Mouse (Mus musculus): Measurements from ENCODE around the gene Hist1h4f. TPM values are rescaled to one million over a fixed set of nuclear protein-coding genes. Genes with fewer than 3 reads are reported as not detected.
"Not testable (repeated sequence)": the region's sequence is repeated elsewhere in the genome, so short reads cannot be mapped to it uniquely, and the experiment has no call there.

The Hist1h4f gene
- polyA plus RNA-seq, 1 experiment from 2014 or later = 1.3 TPM

DNA sequence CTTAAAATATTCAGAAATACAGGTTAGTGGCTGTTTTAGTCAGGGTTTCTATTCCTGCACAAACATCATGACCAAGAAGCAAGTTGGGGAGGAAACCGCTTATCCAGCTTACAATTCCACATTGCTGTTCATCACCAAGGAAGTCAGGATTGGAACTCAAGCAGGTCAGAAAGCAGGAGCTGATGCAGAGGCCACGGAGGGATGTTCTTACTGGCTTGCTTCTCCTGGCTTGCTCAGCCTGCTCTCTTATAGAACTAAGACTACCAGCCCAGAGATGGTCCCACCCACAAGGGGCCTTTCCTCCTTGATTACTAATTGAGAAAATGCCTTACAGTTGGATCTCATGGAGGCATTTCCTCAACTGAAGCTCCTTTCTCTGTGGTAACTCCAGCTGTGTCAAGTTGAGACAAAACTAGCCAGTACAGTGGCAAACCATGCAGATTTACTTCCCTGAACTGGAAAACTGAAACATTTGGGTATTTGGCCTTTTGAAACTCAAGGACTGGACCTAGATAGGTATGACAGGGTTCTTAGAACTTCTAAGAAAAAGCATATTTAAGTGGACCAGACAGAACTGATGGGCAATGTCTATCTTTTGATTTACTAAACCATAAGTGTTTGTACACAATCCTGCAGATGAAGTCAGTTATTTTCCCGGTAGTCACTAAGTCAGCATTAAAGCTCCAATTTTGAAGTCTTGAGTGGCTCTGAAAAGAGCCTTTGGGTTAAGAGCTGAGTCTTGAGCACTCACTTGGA, 9.0 kb downstream of the Hist1h4f start:
- not testable (repeated sequence) for H3K4me1 ChIP-seq (replicated peaks; ENCODE audit: control insufficient read depth, insufficient read depth, low read length); H3K36me3 ChIP-seq (ENCODE audit: control insufficient read depth, insufficient read depth, low read length); H3K27me3 ChIP-seq (replicated peaks; ENCODE audit: control insufficient read depth, insufficient read depth, low read length); ATAC-seq (replicated peaks; ENCODE audit: low FRiP score, low TSS enrichment, low read depth); H3K9me3 ChIP-seq (ENCODE audit: control insufficient read depth, low read length)
- Histone ChIP-seq H3K27ac (ENCODE audit: low read depth) (peak overlapping the region; percentile 98), H3K4me2 (ENCODE audit: low read length) (peak overlapping the region; percentile 94), H3K4me3 (ENCODE audit: low read depth, low read length) (peak overlapping the region; percentile 53), H3K9ac (ENCODE audit: low read length) (peak overlapping the region; percentile 53)
- WGBS = 9% methylated on average over 3 of the region's 3 CpGs
- DNase-seq (ENCODE audit: low spot score) = peak; percentile 57

GRCm38 (mm10) chr13:23541497-23541896, 10.0 kb downstream of the Hist1h4f start:
- no peak for ATAC-seq (replicated peaks; ENCODE audit: low FRiP score, low TSS enrichment, low read depth)

GRCm38 (mm10) chr13:23539821-23540220, 11.6 kb downstream of the Hist1h4f start:
- not testable (repeated sequence) for ATAC-seq (replicated peaks; ENCODE audit: low FRiP score, low TSS enrichment, low read depth); H3K4me3 ChIP-seq (ENCODE audit: low read depth, low read length); H3K27me3 ChIP-seq (replicated peaks; ENCODE audit: control insufficient read depth, insufficient read depth, low read length); DNase-seq (ENCODE audit: low spot score); H3K36me3 ChIP-seq (ENCODE audit: control insufficient read depth, insufficient read depth, low read length); H3K4me1 ChIP-seq (replicated peaks; ENCODE audit: control insufficient read depth, insufficient read depth, low read length); H3K9ac ChIP-seq (ENCODE audit: low read length); H3K4me2 ChIP-seq (ENCODE audit: low read length); H3K27ac ChIP-seq (ENCODE audit: low read depth); H3K9me3 ChIP-seq (ENCODE audit: control insufficient read depth, low read length)
- 64% methylated on average over 1 of the region's 1 CpGs for WGBS

More at GRCm38 (mm10) chr13:23541497-23541896, 10.0 kb downstream of the Hist1h4f start:
- Histone ChIP-seq H3K36me3 (ENCODE audit: control insufficient read depth, insufficient read depth, low read length) (no peaks in the 10 kb centered on the region), H3K4me1 (replicated peaks; ENCODE audit: control insufficient read depth, insufficient read depth, low read length) (peaks cover 3% of the 10 kb centered on the region; the same call in 1 of the 2 replicates), H3K9me3 (ENCODE audit: control insufficient read depth, low read length) (no peaks in the 10 kb centered on the region), H3K27ac (ENCODE audit: low read depth) (no peak overlapping the region), H3K4me2 (ENCODE audit: low read length) (peak overlapping the region; percentile 94), H3K27me3 (replicated peaks; ENCODE audit: control insufficient read depth, insufficient read depth, low read length) (no peaks in the 10 kb centered on the region), H3K9ac (ENCODE audit: low read length) (no peak overlapping the region), H3K4me3 (ENCODE audit: low read depth, low read length) (no peak overlapping the region)
- WGBS = 78% methylated on average over 3 of the region's 3 CpGs
- no peak for DNase-seq (ENCODE audit: low spot score)

GRCm38 (mm10) chr13:23538249-23538648, 13.2 kb downstream of the Hist1h4f start:
- Histone ChIP-seq H3K4me1 (replicated peaks; ENCODE audit: control insufficient read depth, insufficient read depth, low read length) (peaks cover 6% of the 10 kb centered on the region; the same call in 1 of the 2 replicates), H3K27me3 (replicated peaks; ENCODE audit: control insufficient read depth, insufficient read depth, low read length) (no peaks in the 10 kb centered on the region), H3K27ac (ENCODE audit: low read depth) (no peak overlapping the region), H3K36me3 (ENCODE audit: control insufficient read depth, insufficient read depth, low read length) (no peaks in the 10 kb centered on the region), H3K9me3 (ENCODE audit: control insufficient read depth, low read length) (no peaks in the 10 kb centered on the region), H3K9ac (ENCODE audit: low read length) (no peak overlapping the region), H3K4me2 (ENCODE audit: low read length) (no peak overlapping the region), H3K4me3 (ENCODE audit: low read depth, low read length) (no peak overlapping the region)
- 74% methylated on average over 5 of the region's 5 CpGs for WGBS
- ATAC-seq (replicated peaks; ENCODE audit: low FRiP score, low TSS enrichment, low read depth) = no peak
- no peak for DNase-seq (ENCODE audit: low spot score)

DNA sequence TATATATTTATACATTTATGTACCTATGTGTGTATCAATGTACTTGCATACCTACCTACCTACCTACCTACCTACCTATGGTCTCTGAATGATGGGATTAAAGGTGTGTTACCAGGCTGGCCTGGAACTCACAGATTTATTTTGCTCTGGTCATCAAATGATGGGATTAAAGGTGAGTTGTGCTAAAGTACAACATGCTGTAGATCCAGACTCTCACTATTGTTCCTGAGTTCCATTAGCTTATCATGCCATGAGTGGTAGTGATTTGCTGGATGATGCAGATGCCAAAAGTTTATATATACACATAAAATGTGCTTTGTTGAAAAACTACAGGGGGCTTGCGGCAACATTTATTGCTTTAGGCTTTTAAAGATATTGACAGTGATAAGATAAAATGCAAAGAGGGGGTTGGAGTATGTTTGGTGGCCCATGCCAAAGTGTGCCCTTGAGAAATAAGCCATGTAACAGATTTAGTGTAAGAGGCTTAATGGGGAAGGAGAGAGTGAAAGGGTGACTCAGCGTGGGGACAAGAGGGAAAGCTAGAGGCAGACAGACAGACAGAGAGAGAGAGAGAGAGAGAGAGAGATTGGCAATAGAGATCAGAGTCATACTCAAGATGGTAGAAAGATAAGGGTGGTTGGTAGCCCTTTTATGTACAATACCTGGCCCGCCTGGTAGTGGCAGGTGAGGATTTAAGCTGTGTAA, 14.3 kb downstream of the Hist1h4f start:
- ATAC-seq (replicated peaks; ENCODE audit: low FRiP score, low TSS enrichment, low read depth) = no peak
- no peak for DNase-seq (ENCODE audit: low spot score)
- WGBS = 74% methylated on average over 3 of the region's 3 CpGs
- peak overlapping the region; percentile 54 for H3K4me3 ChIP-seq (ENCODE audit: low read depth, low read length)
- H3K27me3 ChIP-seq (replicated peaks; ENCODE audit: control insufficient read depth, insufficient read depth, low read length) = no peaks in the 10 kb centered on the region
- peak overlapping the region; percentile 92; the same call in 1 of the 2 replicates for H3K9ac ChIP-seq (ENCODE audit: low read length)
- H3K4me2 ChIP-seq (ENCODE audit: low read length) = peak overlapping the region; percentile 70
- H3K27ac ChIP-seq (ENCODE audit: low read depth) = no peak overlapping the region
- H3K4me1 ChIP-seq (replicated peaks; ENCODE audit: control insufficient read depth, insufficient read depth, low read length) = peaks cover 16% of the 10 kb centered on the region
- no peaks in the 10 kb centered on the region for H3K9me3 ChIP-seq (ENCODE audit: control insufficient read depth, low read length)
- H3K36me3 ChIP-seq (ENCODE audit: control insufficient read depth, insufficient read depth, low read length) = no peaks in the 10 kb centered on the region

- Histone ChIP-seq H3K27ac (ENCODE audit: low read depth) (peak overlapping the region; percentile 99), H3K27me3 (replicated peaks; ENCODE audit: control insufficient read depth, insufficient read depth, low read length) (no peaks in the 10 kb centered on the region), H3K9ac (ENCODE audit: low read length) (peak overlapping the region; percentile 92), H3K4me1 (replicated peaks; ENCODE audit: control insufficient read depth, insufficient read depth, low read length) (peaks cover 16% of the 10 kb centered on the region), H3K36me3 (ENCODE audit: control insufficient read depth, insufficient read depth, low read length) (no peaks in the 10 kb centered on the region), H3K9me3 (ENCODE audit: control insufficient read depth, low read length) (no peaks in the 10 kb centered on the region), H3K4me2 (ENCODE audit: low read length) (peak overlapping the region; percentile 70), H3K4me3 (ENCODE audit: low read depth, low read length) (peak overlapping the region; percentile 54)
- ATAC-seq (replicated peaks; ENCODE audit: low FRiP score, low TSS enrichment, low read depth) (no peak), DNase-seq (ENCODE audit: low spot score) (peak; percentile 52)
- 16% methylated on average over 7 of the region's 7 CpGs for WGBS
Observed at GRCm38 (mm10) chr13:23536076-23536822, 15.2 kb downstream of the Hist1h4f start.

DNA sequence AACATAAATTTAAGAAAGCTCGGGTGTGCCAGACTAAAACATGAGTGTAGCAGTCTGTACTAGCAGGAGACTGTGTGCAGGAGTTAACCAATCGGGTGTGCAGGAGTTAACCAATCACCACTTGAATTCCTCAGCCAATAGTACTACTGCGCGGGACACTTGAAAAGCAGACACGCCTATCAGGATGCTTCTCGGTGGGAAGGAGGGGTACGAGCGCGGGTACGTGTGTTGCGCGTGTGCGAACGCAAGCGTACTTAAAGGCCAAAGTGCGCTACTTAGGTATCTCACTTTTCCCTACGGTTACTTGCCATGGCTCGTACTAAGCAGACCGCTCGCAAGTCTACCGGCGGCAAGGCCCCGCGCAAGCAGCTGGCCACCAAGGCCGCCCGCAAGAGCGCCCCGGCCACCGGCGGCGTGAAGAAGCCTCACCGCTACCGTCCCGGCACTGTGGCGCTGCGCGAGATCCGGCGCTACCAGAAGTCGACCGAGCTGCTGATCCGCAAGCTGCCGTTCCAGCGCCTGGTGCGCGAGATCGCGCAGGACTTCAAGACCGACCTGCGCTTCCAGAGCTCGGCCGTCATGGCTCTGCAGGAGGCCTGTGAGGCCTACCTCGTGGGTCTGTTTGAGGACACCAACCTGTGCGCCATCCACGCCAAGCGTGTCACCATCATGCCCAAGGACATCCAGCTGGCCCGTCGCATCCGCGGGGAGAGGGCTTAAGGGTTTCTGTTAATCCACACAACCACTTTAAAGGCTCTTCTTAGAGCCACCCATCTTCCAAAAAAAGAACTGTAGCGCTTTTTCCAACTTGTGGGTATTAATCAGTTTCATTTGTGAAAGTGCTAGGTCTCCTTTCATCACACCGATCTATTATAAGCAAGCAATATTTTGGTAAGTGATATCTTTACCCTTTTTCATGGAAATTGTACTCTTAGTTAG, 16.0 kb downstream of the Hist1h4f start, which contains the start of gene Hist1h3g:
Gene Hist1h3g (plus strand): TSS at position 286 of the 939 bp plus-strand sequence.
- peak within 1 kb of the TSS; percentile 54 for H3K4me3 ChIP-seq (ENCODE audit: low read depth, low read length)
- H3K4me2 ChIP-seq (ENCODE audit: low read length) = peak within 1 kb of the TSS; percentile 70
- whole genome bisulfite sequencing = under 1% methylated on average over 45 of the region's 62 CpGs
- peak; percentile 92 for DNase-seq (ENCODE audit: low spot score)
- not testable (repeated sequence) for H3K9me3 ChIP-seq (ENCODE audit: control insufficient read depth, low read length); H3K27me3 ChIP-seq (replicated peaks; ENCODE audit: control insufficient read depth, insufficient read depth, low read length); H3K36me3 ChIP-seq (ENCODE audit: control insufficient read depth, insufficient read depth, low read length)
- ATAC-seq (replicated peaks; ENCODE audit: low FRiP score, low TSS enrichment, low read depth) = peak; percentile 89
- H3K27ac ChIP-seq (ENCODE audit: low read depth) = peak within 1 kb of the TSS; percentile 99
- H3K4me1 ChIP-seq (replicated peaks; ENCODE audit: control insufficient read depth, insufficient read depth, low read length) = peaks cover 16% of the 10 kb centered on the region
- H3K9ac ChIP-seq (ENCODE audit: low read length) = peak within 1 kb of the TSS; percentile 92

All from intestine, embryonic 14.5 days (tissue).